Mouse (Mus musculus): ENCODE results near the gene Olfr1341.

The Olfr1341 gene

DNA sequence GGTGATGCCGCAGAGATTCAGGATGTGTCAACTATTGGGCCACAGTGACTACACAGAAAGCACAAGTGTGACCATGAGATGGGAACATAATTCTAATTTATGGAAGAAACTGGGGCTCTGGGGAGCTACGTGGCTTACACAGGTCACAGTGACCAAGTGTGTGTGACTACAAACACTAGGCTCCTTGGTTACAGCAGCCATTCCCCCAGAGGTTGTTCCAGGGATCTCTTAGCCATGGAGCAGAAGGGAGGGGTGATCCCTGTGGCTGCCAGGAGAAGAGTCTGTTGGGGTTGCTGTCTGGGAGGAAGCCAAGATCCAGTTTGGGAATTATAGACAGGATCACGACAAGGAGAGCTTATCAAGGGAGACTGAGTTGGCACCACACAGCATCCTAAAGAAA lies at the start of gene Olfr1341:
Gene Olfr1341 (plus strand): TSS at position 301 of the 400 bp plus-strand sequence.
- no peak for DNase-seq (ENCODE audit: low read depth, low spot score)

DNA sequence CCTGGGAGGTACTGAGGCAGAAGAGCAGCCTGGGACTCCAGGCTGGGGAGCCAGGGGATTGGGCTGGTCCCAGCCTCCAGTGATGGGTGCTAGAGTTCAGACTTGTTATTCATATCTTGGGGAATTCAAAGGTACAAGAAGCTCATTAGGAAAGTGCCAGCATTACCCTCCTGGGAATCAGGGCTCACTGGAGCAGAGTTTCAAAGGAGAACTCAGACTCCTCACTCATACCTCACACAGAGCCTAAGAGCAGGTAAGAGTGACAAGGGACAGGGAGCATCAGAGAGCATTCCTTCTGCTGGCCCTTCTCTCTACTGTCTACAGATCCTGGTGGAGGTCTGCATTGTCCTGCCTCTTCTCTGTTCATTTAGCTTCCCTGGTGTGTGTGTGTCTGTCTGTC lies 44.7 kb upstream of the Olfr1341 start, which contains the start of gene Olfr62:
Gene Olfr62 (plus strand): TSS at position 301 of the 400 bp plus-strand sequence.
- no peak for DNase-seq (ENCODE audit: low read depth, low spot score)

DNA sequence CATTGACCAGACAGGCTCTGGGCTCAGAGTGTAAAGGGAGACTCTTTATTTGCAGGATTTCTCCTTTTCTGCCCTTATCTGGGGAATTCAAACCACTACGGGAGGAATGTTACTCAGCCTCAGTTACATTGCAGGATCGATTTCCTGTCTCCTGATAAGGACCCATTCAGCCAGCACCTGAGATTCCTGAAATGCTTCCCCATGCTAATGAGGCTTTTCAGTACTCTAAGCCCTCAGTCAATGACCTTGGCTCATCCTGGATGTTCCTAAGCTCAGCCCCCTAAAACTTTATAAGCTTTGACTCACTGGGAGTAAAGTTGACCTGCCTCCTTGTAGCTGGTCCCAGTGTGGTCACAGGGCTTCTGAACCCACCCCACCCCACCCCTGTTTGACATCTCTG lies 16.2 kb upstream of the Olfr1341 start:
- DNase-seq (ENCODE audit: low read depth, low spot score): peak; percentile 79

DNA sequence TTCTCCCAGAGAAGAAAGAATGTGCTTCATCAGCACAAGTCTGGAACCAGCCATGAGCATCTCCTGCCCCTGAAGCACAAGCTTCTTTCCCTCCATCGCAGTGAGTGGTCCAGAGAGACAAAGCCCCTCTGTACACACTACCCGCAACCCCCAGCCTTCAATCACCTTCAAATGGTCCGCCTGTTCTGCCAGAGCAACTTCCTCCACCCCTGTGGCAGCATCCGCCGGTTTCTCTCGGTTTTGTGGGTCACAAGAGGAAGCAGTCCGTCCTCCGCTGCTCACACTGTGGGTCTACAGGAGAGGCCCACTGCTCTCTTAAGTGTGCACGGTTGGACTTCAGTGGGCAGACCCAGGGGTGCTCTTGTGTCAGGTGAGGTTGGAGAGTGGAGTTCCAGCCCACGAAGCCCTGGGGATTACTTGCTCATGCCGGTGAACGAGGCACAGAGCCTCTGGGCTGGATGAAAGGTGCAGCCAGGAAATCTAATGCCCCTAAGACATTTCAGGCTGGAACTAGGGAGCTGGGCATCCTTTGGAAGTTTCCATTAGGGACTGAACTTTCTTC lies 10.8 kb upstream of the Olfr1341 start, which contains the start of gene Olfr1342:
Gene Olfr1342 (minus strand): TSS at position 345 of the 562 bp plus-strand sequence.
- DNase-seq (ENCODE audit: low read depth, low spot score): no peak

DNA sequence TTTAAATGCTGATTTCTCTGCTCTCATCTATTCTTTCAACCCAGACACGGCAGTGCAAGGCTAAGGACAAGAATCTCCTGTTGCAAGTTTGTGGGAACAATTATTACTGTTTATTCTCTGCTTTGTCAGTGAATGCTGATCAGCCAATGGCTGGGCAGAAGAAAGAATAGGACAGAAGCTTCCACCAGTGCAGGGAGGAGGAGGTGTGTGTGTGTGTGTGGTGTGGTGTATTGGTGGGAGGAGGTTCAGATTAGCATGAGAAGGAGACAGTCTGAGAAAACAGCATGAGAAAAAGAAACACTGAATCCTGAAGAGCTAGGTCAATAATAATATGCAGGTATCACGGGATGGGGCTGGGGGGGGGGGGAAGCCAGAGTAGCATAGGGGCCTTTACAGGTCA lies 9.5 kb upstream of the Olfr1341 start:
- no peak for DNase-seq (ENCODE audit: low read depth, low spot score)

DNA sequence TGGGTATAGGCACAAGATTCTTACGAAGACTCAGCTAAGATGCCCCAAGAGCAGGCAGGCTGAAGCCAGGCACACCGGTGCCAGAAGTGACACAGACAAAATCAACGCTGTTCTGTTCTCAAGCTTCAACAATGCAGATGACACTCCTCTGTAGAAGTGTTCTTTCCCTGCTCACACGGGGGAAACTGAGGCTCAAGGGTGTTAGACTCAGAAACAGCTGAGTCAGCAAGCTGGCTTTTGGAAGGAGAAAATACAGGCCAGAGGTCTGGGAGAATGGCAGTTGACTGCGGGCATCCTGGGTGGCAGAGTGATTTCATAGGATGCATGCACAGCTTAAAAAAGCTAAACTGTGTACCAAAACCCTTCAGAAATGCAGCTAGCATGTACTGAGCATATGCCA lies 4.8 kb downstream of the Olfr1341 start:
- no peak for DNase-seq (ENCODE audit: low read depth, low spot score)

DNA sequence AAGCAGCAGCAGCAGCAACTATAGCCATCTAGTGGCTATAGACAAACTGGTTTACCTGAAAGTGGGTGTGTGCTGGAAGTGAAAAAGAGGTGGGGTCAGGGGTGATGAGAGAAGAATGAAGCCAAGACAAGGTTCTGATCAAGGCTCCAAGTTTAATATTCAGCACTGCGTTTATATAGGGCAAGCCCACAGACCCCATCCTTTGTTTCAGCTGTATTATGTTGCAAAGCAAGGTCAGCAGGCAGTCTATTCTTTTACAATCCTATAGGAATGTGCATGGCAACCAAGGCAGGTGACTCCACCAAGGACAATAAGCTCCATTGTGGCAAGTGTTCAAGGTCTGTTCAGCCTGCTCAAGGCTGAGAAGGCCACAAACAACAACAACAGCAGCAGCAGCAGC lies 8.3 kb downstream of the Olfr1341 start:
- peak; percentile 89 for DNase-seq (ENCODE audit: low read depth, low spot score)

DNA sequence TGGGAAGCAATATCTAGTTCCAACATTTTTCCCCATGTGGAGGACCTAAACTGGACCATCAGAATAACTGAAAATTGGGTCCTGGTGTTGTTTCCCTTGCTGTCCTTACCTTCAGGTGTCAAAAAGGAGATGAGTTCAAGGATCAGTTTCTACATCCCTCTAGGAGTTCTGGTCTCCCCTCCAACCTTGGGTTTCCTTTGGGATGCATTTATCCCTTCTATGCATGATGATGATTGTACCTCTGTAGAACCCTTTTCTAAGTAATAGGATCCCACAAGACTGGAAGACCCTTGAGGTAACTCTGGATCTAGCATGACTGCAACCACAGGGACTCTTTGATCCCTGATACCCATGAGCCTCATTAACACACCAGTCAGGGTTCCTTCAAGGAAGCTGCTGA lies 16.5 kb downstream of the Olfr1341 start, which contains the start of gene Olfr1340:
Gene Olfr1340 (plus strand): TSS at position 301 of the 400 bp plus-strand sequence.
- no peak for DNase-seq (ENCODE audit: low read depth, low spot score)

DNA sequence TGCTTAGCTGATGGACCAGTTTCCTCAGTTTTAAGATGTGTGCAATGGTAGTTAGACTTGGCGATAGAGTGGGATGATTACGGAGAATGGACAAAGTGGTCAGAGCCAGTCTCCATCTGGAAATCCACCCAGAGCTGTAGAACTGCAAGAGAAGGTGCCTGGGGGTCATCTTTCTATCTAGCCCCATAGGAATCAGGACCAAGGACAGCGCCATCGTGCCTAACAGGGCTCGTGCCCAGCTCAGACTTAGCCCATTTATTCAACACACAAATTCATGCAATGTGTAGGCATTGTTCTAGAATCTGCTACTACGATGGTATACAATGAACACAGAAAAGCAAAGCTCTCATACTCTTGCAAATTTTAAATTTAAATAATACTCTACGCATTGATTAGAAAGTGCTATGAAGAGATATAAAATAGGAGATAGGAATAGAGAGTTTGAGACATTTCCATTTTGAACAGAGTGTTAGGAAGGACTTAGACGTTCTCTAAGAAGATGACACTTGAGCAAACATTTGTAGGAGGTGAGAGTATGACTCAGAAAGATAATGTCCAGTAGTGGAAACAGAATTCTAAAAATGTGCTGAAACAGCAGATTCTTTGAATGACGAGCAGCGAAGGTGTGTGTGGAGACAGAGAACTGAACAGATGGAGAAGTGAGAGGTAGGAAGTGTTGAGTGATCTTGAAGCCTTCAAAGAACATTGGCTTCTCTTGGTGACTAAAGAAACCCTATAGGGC lies 18.6 kb downstream of the Olfr1341 start:
- DNase-seq (ENCODE audit: low read depth, low spot score): peak; percentile 41

DNA sequence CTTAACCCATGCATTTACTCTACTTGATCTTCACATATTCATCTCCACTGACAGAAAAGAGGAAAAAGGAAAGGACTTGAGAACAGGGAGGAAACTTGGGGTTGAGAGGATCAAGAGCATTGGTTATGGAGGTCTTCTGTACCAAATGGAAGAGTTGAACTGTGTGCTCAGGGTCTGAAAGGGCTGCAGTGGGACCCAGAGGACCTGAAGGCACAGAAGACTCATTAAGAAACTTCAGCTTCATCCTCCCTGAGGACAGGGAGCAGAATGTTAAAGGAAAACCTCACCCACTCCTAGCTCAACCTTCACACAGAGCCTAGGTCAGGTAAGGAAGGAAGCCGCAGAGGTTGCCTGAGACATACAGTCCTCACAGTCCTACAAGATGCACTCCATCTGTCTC lies 28.6 kb downstream of the Olfr1341 start, which contains the start of gene Olfr1339:
Gene Olfr1339 (plus strand): TSS at position 301 of the 400 bp plus-strand sequence.
- no peak for DNase-seq (ENCODE audit: low read depth, low spot score)

DNA sequence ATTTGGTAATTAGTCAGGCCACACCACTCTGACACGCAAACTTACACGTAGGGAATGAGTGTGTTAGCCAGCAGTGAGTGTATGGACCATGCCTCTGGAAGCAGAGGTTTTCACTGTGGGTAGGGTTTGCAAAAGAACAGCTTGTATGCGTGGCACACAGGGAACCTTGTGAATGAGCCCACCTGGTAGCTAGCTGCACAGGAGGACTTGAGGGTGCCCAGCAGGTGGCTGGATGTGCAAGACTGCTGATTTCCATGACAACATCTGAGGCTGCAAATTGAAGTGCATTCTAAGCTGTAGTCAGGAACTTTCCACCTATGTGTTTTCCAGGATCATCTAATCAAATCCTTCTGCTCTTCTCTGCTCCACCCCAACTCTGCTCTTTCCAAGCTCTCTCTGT lies 36.3 kb downstream of the Olfr1341 start:
- peak; percentile 32 for DNase-seq (ENCODE audit: low read depth, low spot score)

DNA sequence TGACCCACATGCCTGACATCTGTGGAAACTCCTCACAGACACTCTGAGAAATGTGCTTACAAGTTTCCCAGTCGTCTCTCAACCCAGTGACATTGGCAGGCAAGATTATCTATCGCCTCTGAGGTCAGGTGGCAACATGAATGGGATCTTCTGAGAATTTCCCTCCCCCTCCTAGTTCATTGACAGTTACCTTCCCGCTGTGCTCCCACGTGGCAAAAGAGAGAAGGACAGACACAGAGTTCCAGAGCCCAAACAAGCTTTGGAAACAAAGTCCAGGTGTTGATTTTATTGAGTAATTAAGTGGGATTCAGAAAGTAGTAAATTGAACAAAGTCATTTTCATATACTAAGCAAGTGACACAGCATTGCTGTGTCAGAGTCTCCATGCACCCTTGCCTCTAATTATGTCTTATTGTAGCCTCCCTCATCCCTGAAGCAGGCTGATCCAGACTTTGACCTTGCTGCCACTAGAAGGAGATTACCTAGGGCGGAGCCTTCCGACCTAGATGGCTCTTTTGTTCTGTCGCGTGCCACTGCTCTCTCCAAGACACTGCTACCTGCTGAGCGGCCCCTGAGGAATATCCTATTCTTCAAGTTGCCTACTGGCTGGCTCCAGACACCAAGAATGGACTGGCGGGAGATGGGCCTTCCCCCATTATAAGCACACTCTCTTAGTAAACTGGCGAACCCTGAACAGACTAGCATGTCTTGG lies 37.8 kb downstream of the Olfr1341 start:
- peak; percentile 99 for DNase-seq (ENCODE audit: low read depth, low spot score)

DNA sequence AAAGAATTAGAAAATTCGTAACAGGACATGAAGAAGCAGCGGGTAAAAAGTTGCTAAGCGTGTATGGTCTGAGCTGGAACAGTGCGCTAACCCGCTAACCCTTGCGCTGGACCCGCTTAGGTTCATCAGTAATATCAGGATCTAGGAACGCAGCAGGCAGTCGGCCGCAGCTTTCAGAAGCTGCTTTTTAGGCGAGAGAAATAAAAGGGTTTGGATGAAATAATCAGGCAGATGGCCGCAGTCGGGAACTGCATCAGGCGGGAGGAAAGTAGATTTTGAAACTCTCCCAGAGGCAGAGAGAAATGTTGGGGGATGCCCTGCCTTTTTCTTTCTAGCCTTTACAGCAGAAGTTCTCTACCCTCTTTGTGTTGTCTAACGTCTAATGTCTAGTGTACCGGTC lies 38.6 kb downstream of the Olfr1341 start:
- DNase-seq (ENCODE audit: low read depth, low spot score): no peak

DNA sequence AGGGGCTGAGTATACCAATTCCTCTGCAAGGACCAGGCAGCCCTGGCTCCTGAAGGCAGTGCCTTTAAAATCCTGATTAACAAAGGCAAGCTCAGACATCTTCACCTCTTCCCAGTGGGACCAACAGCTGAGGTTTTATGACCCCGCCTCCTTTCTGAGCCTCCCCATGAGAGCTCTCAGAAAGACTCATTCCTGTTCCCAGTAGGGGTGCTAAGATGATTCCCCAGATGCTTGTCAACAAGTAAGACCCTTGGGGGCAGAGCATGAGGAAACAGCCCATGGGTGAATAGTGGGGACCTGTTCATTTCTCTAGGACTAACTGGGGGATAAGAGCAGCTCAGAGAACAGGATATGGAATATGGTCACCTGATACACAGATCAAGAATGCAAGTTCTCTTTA lies 55.3 kb downstream of the Olfr1341 start, which contains the start of gene Olfr1338:
Gene Olfr1338 (minus strand): TSS at position 101 of the 400 bp plus-strand sequence.
- no peak for DNase-seq (ENCODE audit: low read depth, low spot score)

Data from ES-CJ7 (cell line).